Mouse (Mus musculus) kidney, adult 9 months (tissue): Measurements from ENCODE around the gene Ctf2.
A peak's percentile ranks its signal among the peaks of the same experiment; 100 is the strongest.

Source experiments
- DNase-seq: peaks from one replicate; pipeline ENCODE4 v3.0.0; 2022

Ctf2 gene

DNA sequence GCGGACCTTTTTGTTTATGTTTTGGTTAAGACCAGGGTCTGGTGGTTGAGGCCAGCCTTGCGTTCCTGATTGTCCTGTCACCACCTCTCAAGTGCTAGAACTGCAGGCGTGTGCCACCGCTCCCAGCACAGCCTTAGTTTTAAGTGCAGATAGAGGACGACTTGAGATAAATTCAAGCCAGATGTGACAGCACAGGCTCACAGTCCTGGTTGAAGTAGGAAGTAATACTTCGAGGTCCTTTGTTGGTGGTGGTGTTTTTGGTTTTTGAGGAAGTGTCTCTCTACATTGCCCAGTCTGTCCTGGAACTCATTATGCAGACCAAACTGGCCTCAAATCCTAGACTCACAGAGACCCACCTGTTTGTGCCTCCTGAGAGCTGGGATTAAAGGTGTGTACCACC is 27.8 kb upstream of the Ctf2 start:
- DNase-seq: no peak

DNA sequence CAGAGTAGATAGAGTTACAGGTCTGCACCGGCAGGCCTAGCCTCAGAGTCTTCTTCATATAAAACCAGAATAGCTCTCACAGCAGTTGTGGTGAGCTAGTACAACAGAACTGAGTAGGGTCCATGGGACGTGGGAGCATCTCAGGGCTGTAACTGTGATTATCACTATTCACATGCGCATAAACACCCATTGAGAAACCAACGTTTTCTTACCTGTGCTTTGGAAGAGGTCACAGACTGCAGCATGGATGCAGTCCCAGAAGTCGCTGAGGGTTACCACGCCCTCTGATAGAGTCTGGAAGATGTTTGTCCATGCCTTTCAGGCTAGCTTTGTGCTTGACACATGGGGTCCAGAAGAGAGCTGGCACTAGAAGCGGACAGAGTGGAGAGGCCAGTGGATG is 21.8 kb upstream of the Ctf2 start:
- DNase-seq: no peak

- no peak for DNase-seq
Observed at GRCm38 (mm10) chr7:127753158-127753557, 21.2 kb upstream of the Ctf2 start.

- DNase-seq: no peak
Observed at GRCm38 (mm10) chr7:127752069-127752468, 20.1 kb upstream of the Ctf2 start.

DNA sequence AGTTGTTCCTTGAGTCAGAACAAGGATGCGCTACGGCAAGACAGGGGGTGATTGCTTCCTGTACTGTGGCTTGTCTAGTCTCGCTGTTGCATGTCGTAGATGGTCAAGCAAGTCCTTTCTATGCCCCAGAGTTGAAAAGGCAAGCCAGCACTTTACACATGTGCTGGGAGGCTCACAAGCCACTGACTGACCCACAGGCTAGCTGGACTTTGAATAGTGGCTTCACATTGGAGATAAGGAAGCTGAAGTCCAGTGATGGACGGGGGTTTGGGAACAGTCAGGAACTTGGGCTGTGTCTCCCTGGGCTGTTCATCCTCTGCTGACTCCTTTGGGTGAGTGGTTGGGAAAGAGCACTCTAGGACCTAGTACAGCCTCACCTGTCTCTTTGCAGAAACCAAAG is 19.7 kb upstream of the Ctf2 start:
- DNase-seq: no peak

DNA sequence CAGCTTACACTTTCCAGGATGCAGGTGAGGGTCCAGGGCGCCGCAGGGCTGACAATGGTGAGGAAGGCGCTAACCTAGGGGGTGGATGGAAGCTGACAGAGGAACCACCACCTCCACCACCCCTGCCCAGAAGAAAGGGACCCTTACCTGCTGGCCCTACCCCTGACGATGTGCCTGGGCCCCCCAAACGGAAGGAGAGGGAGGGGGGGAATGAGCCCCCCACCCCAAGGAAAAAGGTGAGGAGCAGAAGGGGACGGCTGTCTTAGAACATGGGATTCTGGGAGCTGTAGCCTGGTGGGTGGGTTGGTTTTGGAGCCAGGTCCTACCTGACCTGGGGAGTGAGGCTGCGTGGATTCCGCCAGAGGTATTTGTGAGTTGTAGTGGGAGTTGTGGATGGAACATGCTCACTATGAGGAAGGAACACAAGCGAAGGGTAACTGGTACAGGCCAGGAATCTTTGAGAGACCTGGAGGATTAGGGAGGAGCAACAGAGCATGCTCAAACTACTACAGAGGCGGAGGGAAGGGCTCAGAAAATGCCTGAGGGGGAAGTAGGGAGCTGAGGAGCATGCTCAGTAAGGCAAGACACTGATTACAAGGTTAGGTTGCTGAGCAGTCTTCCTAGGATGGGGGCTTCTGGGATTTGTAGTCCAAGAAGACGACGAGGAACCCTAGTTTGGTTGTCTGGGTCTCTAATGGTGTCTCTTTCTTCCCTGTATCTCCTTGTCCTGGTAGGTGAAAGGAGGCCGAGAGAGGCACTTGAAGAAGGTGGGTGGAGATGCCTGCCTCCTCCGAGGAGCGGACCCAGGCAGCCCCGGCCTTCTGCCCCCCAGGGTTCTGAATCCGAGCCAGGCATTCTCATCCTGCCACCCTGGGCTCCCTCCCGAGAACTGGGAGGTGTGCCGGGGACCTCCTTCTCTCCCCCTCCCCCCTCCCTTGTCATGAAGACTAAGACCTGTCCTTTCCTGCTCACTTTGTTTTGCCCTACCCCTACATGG is 18.5 kb upstream of the Ctf2 start:
- no peak for DNase-seq

- DNase-seq: no peak
Observed at GRCm38 (mm10) chr7:127748235-127748560, 16.2 kb upstream of the Ctf2 start.

DNA sequence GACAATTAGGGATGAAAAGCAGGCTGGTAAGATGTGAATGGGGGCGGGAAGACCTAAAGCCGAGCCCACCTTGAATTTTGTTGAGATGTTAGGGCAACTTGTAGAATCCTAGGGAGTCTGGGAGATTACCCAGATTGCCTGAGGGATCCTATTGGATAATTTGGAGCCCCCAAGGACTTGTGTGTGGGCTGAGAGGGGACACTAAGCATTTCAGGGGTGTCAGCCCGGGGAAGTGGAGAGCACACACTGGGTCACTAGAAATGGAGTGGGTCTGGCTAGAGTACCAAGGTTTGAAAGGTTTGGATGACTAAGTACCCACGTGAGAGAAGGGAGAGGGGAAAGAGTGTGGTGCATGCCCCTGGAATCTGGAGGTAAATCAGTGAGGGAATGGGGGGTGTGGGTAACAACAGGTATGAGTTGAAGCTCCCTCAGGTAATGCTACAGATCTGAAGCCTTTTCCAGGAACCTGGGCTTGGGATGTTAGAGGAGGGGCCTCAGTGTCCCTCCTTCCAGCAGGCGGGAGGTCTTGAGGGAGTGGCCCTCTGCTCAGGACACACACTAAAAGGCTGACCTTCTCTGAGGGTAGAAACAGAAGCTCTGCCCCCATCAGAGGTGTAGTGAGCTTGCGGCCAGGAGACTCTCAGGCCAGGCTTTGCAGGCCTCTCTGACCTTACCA is 15.7 kb upstream of the Ctf2 start:
- no peak for DNase-seq

- peak; percentile 35 for DNase-seq
Observed at GRCm38 (mm10) chr7:127746494-127747491, 14.8 kb upstream of the Ctf2 start.

GRCm38 (mm10) chr7:127745652-127746493 is 13.9 kb upstream of the Ctf2 start:
- peak; percentile 100 for DNase-seq

DNA sequence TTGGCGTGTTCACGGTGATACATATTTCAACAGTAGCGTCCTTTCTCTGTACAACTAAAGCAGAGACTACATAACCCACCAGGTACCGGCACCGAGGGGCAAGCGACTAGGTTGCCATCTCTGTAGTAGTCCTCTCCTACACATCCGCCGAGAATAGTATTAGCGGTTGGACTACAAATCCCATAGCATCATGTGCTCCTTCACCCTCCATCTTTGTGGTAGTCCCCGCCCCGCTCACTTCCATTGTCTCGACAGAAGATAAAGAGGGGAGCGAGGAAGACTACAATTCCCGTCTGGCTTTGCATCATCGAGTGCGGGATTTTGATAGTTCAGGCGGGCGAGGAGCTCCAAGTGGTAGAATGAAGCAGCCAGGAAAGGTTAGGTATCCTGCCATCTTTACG is 13.3 kb upstream of the Ctf2 start:
- DNase-seq: peak; percentile 98

DNA sequence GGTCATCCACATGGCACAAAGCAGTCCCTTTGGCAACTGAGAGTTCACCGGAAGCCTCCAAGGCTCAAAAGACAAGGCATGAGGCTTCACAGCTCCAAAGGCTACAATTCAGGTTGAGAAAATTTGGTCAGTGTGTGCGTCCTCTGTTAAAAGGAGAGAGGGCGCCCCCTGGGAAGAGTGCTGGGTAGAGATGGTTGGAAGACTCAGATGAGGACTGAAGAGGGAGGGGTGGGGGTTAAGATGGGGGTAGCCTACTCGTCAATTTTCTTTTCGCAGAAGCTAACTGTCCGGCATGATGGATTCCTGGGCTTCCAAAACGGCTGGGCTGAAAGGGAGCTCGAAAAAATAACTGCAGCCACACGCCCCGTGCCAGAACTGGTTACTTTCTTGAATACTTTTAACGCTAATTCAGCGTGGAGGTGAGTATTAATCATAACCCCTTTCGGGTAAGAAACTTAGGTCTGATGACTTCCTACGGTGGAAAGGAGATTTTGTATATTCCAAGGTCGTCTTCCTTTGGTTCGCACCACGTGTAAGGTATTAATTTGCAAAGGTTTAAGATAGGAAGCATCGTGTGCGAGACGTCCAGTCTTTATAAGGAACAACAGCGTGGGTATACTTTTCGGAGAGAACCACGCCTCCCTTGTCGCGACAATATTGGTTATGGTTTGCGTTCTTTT is 12.5 kb upstream of the Ctf2 start, which contains the start of gene Fbxl19:
Fbxl19 (plus strand) TSS at position 178 of the 680 bp plus-strand sequence.
- peak; percentile 85 for DNase-seq

DNA sequence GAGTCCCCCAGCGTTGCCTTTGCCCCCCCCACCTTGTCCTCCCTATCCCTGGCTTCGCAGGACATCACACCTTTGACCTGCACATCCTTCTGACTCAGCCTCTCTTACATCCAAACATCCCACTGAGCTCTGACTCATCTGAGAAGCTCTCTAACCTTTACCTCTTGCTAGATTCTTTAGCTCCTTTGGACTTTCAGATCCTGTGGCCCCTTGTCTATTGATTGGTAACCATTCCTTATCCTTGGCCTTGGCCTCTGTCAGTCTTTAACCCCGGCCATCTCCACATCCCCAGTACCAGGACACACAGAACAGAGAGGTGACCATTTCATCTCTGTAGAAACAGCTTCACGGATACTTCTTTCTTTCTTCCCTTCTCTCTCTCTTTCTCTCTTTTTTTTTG is 1.8 kb downstream of the Ctf2 start:
- no peak for DNase-seq

DNA sequence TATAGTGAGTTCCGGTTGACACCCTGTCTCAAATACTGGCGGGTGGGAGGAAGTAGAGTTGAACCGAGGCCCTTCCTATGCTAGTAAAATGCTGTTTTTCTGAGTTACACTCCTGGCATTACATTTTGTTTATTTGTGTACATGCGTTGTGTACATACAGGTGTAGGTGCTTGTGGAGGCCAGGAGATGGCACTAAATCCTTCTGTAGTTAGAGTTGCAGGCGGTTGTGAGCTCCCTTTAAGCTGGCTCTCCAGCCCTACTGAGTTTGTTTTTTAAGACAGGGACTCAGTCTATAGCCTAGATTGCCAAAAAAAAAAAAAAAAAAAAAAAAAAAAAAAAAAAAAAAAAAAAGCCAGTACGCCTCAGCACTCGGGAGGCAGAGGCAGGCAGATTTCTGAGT is 4.1 kb downstream of the Ctf2 start:
- DNase-seq: no peak

GRCm38 (mm10) chr7:127725924-127726323 is 6.0 kb downstream of the Ctf2 start:
- DNase-seq: no peak

DNA sequence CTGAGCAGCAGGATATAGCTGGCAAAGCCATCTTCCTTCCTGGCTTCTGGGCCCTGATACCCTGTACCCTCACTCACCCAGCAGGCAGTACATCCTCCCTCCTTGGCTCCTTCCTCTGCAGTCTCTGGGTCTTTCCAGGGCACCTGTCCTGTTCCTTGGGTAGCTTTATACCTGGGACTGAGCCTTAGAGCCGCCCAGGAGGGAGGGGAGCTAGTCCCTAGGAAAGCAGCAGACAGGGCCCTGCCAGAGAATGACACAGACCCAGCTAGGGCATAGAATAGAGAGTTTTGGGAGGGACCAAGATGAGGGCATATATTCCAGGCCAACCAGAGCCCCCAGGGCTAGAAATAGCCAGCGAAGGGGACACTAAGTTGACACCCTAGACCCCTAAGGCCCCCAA is 6.5 kb downstream of the Ctf2 start:
- no peak for DNase-seq

DNA sequence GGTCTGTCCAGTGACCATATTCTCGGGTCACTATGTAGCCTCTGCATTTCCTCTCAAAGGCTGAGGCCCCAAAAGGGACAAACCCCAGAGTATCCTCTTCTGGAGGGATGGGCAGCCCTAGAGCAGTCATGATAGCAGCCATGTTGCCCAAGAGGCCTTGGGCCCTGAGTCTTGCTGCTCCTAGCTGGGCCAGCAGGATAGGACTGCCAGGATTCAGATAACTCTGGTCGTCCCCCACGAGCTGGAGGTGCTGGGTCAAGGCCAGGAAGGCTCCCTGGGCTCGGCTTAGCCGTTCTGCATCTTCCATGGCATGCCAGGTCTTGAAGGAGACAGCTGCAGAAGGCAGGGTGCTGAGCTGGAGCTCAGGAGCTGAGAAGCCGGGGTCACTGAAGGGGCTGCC is 12.7 kb downstream of the Ctf2 start:
- DNase-seq: no peak

DNA sequence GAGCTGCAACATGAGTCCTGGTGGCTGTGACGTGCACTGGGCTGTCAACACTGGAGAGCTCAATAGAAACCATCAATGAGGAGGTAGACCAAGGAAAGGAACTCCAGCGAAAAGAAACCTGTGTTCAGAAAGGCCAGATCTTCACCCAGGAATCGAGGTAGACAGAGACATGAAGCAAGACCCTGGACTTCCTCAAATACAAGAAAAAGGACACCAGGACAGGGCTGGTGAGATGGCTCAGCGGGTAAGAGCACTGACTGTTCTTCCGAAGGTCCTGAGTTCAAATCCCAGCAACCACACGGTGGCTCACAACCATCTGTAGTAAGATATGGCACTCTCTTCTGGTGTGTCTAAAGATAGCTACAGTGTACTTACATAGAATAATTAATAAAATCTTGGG is 13.6 kb downstream of the Ctf2 start:
- no peak for DNase-seq

DNA sequence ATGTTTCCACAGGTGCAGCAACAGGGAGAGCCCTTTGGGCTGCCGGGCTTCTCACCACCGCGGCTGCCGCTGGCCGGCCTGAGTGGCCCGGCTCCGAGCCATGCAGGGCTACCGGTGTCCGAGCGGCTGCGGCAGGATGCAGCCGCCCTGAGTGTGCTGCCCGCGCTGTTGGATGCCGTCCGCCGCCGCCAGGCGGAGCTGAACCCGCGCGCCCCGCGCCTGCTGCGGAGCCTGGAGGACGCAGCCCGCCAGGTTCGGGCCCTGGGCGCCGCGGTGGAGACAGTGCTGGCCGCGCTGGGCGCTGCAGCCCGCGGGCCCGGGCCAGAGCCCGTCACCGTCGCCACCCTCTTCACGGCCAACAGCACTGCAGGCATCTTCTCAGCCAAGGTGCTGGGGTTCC is 15.0 kb downstream of the Ctf2 start:
- peak; percentile 74 for DNase-seq

DNA sequence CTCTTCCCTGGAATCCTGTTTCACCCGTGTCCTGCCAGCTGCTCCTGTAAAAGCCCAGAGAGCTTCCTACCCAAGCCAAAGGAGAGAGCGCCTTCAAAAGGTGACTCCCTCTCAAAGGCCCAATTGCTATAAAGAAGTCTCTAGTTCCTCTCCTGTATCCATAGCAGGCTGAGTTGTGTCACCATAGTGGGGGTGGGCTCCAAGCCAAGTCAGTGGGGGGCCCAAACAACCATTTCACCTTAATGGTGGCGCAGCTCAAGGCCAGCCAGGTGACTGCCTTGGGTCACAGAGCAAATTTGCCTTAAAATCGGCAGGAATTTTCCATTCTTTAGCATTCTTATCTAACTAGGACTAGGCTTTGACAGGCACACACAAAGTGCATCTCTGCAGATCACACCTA is 17.1 kb downstream of the Ctf2 start:
- no peak for DNase-seq
